Mouse (Mus musculus) layer of hippocampus, postnatal 25 days (tissue): ENCODE measurements around the gene Hoxc10. TPM values are rescaled to one million over a fixed set of nuclear protein-coding genes. Genes with fewer than 3 reads are reported as not detected.

ENCODE experiments used
- DNase-seq, 2 experiments: peaks; one replicate each; pipeline ENCODE4 v3.0.0; 2022; ENCODE audit warnings: mixed read lengths in 2 of 2, low spot score in 1 of 2; ENCODE audit errors: extremely low spot score in 1 of 2
- total RNA-seq, 2 experiments: library from RNA; stranded (reverse); gene quantifications; 2 replicates each; pipeline ENCODE4 v1.2.3; 2021

The Hoxc10 gene
- total RNA-seq, 2 experiments from 2014 or later, result not detected

- no peak for DNase-seq
Measured at GRCm38 (mm10) chr15:102984521-102984920, 17.9 kb downstream of the Hoxc10 start.

- no peak for DNase-seq
Measured at GRCm38 (mm10) chr15:102984925-102985324, 18.3 kb downstream of the Hoxc10 start.

- peak; percentile 79 to 94 for DNase-seq
Measured at GRCm38 (mm10) chr15:102987124-102987833, 20.7 kb downstream of the Hoxc10 start.

GRCm38 (mm10) chr15:102988078-102988477 is 21.5 kb downstream of the Hoxc10 start:
- no peak for DNase-seq

- DNase-seq, result no peak
Measured at GRCm38 (mm10) chr15:102990461-102991397, 24.1 kb downstream of the Hoxc10 start, which contains the start of gene Hoxc8. Gene Hoxc8 (plus strand): TSS chr15:102990607.

- no peak for DNase-seq
Measured at GRCm38 (mm10) chr15:102991782-102992181, 25.2 kb downstream of the Hoxc10 start.

- DNase-seq, result no peak
Measured at GRCm38 (mm10) chr15:102992206-102992605, 25.6 kb downstream of the Hoxc10 start.

GRCm38 (mm10) chr15:102992863-102993262 is 26.3 kb downstream of the Hoxc10 start:
- DNase-seq, result no peak

- DNase-seq, result no peak
Measured at GRCm38 (mm10) chr15:102996548-102996947, 30.0 kb downstream of the Hoxc10 start.

GRCm38 (mm10) chr15:102997431-102997830 is 30.8 kb downstream of the Hoxc10 start:
- no peak for DNase-seq

- no peak for DNase-seq
Measured at GRCm38 (mm10) chr15:102997939-102998355, 31.4 kb downstream of the Hoxc10 start, which contains the start of gene Hoxc6. Gene Hoxc6 (plus strand): TSS chr15:102998257.

- DNase-seq, result no peak
Measured at GRCm38 (mm10) chr15:102998608-102999182, 32.1 kb downstream of the Hoxc10 start.

GRCm38 (mm10) chr15:102999183-102999831 is 32.7 kb downstream of the Hoxc10 start:
- no peak for DNase-seq

GRCm38 (mm10) chr15:102999955-103000354 is 33.4 kb downstream of the Hoxc10 start:
- DNase-seq, result no peak

GRCm38 (mm10) chr15:103000501-103000901 is 33.9 kb downstream of the Hoxc10 start:
- no peak for DNase-seq

- no peak for DNase-seq
Measured at GRCm38 (mm10) chr15:103001370-103001769, 34.8 kb downstream of the Hoxc10 start.

- DNase-seq, result no peak
Measured at GRCm38 (mm10) chr15:103002156-103002555, 35.6 kb downstream of the Hoxc10 start.

GRCm38 (mm10) chr15:103002821-103003448 is 36.3 kb downstream of the Hoxc10 start:
- no peak for DNase-seq

- DNase-seq, result no peak
Measured at GRCm38 (mm10) chr15:103005308-103005707, 38.7 kb downstream of the Hoxc10 start.

- DNase-seq, result no peak
Measured at GRCm38 (mm10) chr15:103005797-103006196, 39.2 kb downstream of the Hoxc10 start.
